Mouse (Mus musculus): ENCODE results near the gene Tmem168. TPM values are rescaled to one million over a fixed set of nuclear protein-coding genes. Genes with fewer than 3 reads are reported as not detected.
A peak's percentile ranks its signal among the peaks of the same experiment; 100 is the strongest.

Gene Tmem168
- total RNA-seq, 2 experiments from 2014 or later: 15.1 to 21.0 TPM

DNA sequence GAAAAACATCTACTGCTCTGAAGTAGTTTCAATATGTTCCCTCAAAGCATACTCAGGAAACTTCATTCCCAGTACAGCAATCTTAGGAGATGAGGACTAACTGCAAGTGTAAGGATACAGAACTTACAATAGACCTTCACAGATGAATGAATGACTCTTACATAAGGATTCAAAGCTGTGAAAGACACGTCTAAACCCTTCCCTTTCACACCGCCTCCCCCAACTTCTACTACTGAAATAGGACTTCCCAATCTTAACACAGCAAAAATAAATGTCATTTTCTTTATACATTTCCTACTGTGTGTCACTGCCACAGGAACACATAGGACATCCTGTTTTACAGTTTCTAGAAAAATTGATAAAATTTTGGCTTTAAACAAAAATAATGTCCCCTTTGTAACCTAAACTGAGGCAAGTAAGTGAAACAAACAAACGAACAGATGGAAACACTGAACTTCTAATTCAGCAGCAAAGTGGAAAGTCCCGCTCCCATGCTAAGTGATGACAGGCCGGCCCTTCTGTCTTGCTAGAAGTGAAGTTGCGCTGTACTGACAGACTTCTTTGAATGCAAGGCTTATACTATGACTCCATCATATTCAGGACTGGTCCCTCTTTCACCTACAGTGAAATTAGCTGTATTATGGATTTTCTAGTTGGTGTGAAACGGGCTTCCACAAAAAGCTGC lies 9.5 kb downstream of the Tmem168 start:
- intact Hi-C loops (cut with DNase I): no loop called here
- no peak for DNase-seq (ENCODE audit: extremely low spot score in 1 of 2, low spot score in 2 of 2)

DNA sequence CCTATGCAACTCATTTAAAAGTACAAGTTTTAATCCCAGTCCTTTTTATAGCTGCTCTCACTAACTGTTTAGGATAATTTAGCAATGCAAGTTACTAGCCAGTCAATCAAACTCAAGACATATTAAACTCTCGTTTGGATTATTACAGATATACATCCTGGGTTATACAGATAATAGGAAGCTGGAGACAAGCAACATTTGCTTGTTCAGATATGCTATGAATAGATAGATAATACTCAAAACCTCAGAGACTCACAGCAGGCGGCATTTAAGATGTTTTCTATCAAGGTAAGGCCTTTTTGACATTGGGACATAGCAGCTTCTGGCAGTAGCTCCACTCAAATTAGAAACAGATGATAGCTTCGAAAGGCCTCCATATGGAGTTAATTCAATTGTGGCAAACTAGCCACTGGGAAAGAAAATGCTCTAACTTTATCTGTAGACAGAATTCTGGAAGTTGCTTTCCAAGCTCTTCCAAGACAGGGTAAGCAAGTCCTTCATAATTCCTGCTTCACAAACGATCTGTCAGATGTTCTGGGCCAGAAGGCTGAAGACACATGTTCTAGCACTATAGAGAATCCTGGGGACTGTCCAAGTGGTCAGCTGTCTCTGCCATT lies 15.1 kb downstream of the Tmem168 start:
- intact Hi-C loops (cut with DNase I): no loop called here
- DNase-seq (ENCODE audit: extremely low spot score in 1 of 2, low spot score in 2 of 2): no peak

DNA sequence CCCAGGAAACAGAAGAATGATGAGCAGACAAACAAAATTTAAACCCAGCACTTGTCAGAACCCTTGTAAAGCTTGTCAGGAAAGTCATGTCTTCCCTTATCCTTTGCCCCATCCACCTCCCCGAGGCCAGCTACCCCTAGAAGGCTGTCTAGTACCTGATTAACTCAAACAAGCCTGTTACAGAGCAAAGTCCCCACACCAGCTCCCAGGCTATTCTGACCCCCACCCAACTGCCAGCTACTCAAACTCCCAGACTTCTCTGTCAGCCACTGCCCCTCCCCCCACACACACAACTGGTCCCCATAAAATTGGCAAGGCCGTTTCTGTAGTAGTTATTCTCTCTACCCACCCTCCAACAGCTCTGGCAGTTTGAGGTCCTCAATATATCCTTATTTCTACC lies 21.3 kb downstream of the Tmem168 start:
- intact Hi-C loops (cut with DNase I): no loop called here
- no peak for DNase-seq (ENCODE audit: extremely low spot score in 1 of 2, low spot score in 2 of 2)

DNA sequence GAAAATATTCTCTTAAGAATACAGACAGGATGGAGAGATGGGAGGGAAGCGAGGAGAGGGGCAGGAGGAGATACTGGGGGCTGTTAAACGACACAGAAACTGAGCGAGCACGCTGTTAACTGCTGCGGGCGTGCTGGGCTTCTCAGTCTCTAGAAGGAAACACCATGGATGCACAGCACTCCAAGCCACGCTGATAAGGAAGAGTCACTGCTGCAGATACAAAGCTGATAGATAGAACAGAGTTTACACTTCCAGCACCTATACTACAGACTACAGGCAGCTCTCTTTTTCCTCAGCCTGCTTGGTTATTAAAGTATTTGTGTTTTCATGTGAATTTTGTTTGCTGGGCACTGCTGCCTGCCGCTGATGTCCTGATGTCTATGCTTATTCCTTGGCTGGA lies 21.7 kb downstream of the Tmem168 start:
- no peak for DNase-seq (ENCODE audit: extremely low spot score in 1 of 2, low spot score in 2 of 2)
- intact Hi-C loops (cut with DNase I): no loop called here

DNA sequence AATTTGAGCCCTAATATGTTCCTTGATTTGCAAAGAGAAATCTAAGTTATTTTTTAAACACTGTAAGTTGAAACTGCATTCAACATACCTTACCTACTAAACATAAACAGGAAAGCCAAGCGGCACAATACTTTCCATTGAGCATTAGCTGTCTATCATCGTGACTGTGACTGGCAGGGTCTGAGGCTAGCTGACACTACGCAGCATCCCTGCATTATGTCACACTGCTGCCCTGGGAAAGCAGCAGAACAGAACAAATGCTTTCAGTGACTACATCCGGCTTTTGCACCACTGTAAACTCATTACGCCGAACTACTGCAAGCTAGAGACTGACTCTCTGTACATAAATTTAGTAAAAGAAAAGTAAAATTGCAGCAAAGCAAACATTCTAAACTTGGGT lies 23.1 kb downstream of the Tmem168 start:
- no peak for DNase-seq (ENCODE audit: extremely low spot score in 1 of 2, low spot score in 2 of 2)
- intact Hi-C loops (cut with DNase I): no loop called here

DNA sequence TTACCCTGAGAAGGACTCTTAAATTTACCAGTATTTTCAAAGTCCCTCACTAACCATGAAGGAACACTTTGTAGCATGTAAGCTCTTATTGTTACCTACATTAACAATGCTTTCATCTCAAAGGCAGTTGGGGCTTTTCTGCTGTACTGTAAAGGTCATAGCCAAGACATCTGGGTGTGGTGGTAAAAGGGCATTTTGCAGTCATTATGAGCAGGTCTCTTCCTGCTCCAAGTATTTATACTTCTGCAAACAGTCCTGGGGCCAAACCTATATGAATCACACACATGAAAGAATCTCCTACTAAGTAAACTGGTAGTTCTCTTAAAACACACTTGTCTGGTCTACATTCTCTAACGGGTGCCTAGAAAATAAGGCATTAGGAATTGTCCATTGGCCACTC lies 25.8 kb downstream of the Tmem168 start:
- no peak for DNase-seq (ENCODE audit: extremely low spot score in 1 of 2, low spot score in 2 of 2)
- intact Hi-C loops (cut with DNase I): no loop called here

DNA sequence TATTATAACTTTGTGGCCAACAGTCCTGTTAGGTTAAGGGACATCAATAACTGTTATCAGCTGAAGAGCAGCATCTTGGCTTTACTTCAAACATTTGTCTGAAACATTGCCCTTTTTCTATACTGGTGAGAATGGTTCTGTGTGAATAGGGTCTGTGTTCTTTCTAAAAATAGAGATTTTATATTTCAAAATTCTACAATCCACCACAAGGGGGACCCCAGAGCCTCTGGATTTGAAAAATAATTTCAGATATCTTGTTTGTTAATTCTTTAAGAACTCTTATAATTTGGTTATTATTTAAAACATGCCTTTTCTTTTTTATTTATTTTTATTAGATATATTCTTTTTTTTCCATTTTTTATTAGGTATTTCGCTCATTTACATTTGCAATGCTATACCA lies 42.2 kb downstream of the Tmem168 start:
- intact Hi-C loops (cut with DNase I): no loop called here
- peak in 1 of 2 experiments; percentile 13 for DNase-seq (ENCODE audit: extremely low spot score in 1 of 2, low spot score in 2 of 2)

DNA sequence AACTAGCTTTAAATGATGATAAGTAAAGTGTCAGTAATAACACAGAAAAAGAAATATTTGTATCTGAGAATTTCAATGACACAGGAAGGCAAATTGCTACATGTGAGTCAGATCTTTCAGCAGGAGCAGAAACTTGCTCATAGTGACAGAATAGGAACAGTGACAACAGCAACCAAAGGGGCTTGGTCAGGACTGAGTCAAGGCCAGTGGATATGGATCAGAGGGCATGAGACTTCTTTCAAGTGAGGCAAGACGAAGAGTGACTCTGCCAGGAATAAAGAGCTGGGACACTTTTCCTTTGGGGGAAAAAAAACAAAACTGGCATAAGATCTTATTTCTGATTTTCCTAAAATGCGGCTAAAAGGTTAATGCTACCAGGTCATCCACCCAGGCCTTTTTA lies 52.6 kb downstream of the Tmem168 start:
- intact Hi-C loops (cut with DNase I): no loop called here

DNA sequence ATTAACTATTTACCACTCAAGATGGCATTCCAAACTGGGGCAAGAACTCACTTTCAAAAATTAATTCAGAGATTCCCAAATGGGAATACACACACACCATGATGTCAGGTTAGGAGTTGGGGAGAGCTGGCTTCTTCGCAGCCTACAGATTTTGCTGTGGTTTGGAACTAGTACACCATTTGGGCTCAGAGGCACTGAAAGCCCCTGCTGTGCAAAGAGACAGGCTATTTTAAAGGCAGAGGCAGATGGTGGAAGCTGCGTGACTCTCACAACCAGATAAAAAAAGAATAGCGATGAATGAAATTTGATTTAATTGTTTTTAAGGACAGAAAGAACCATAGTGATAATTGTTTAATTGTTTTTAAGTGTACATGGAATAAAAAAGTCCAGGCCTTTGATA lies 66.1 kb downstream of the Tmem168 start:
- DNase-seq (ENCODE audit: extremely low spot score in 1 of 2, low spot score in 2 of 2): peak in 1 of 2 experiments; percentile 26
- intact Hi-C loops (cut with DNase I): no loop called here

More for the DNA sequence above, 52.6 kb downstream of the Tmem168 start:
- no peak for DNase-seq (ENCODE audit: extremely low spot score in 1 of 2, low spot score in 2 of 2)

DNA sequence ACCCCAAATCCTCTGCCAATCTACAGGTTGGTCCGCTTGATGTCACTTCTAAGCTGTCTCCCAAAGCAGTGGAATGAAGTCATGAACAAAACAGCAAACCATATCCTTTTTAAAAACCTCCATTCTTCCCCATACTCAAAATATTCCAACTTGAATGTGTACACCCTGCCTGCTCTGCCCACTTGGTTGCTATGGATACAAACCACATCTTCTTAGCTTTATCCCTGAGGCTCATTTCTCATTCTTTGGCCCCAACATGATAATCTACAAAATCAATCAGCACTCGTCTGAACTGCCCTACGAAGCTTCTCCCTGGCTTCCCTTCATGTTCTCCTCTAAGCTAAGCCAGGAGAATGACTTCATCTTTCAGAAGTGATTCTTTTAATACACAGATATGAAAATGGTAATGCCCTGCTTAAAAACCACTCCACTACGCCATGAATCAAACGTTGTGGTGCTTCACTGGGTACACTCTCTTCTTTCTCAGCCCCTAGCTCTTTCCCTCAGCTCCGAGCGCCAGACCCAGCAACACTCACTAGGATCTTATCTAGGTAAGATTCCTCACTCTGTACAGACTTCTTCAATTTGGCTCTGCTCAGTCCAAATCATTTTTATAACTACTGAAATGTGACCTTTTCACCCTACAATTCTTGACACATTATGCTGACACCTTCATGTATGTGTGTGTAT lies 70.5 kb downstream of the Tmem168 start:
- intact Hi-C loops (cut with DNase I): no loop called here
- no peak for DNase-seq (ENCODE audit: extremely low spot score in 1 of 2, low spot score in 2 of 2)

Other genes with a start within 250 kb of the Tmem168 start
- 10 to 100 TPM; 24.1 to 25.3 TPM for gene Bmt2, start 69.9 kb upstream of the Tmem168 start, total RNA-seq (2021)
- 10 to 100 TPM; 76.7 to 80.9 TPM for gene Gpr85, start 231.8 kb upstream of the Tmem168 start, total RNA-seq (2021)

Measured in left cerebral cortex, postnatal 10 days (tissue).